Mouse (Mus musculus) CH12.LX (cell line): ENCODE results near the gene Nradd. TPM values are rescaled to one million over a fixed set of nuclear protein-coding genes. Genes with fewer than 3 reads are reported as not detected.

Experiments used
- DNase-seq: peaks from one replicate; pipeline ENCODE4 v3.0.0-alpha.2; 2013; ENCODE audit errors: extremely low read depth
- H3K27ac ChIP-seq: 2 replicates; pipeline ENCODE4 v1.5.1; 2012; ENCODE audit warnings: low read depth, mild to moderate bottlenecking, control low read depth, moderate library complexity; ENCODE audit not compliant: insufficient read depth
- H3K27me3 ChIP-seq: replicated peaks from 2 replicates; pipeline ENCODE3; 2012; ENCODE audit warnings: inconsistent platforms
- H3K36me3 ChIP-seq, 2 experiments: replicated peaks in 1 of 2; 2 replicates each; pipeline versions ENCODE3 to v1.6.1; 2012; ENCODE audit warnings: inconsistent platforms in 1 of 2, low read length in 1 of 2, mild to moderate bottlenecking in 1 of 2, mixed read lengths in 1 of 2, moderate library complexity in 1 of 2; ENCODE audit not compliant: control insufficient read depth in 1 of 2, insufficient read depth in 1 of 2
- H3K4me1 ChIP-seq, 2 experiments: 2 replicates each; pipeline ENCODE4 v1.6.1; 2012; ENCODE audit warnings: inconsistent platforms in 1 of 2, moderate library complexity in 1 of 2; ENCODE audit not compliant: insufficient read depth in 2 of 2, control insufficient read depth in 1 of 2
- H3K4me2 ChIP-seq: 2 replicates; pipeline ENCODE4 v1.6.1; 2012; ENCODE audit warnings: low read depth, mild to moderate bottlenecking, control low read depth; ENCODE audit not compliant: poor library complexity, insufficient read depth, severe bottlenecking
- H3K4me3 ChIP-seq, 3 experiments: fragments of 150-350 bp in 1 of 3; sonication (generic) in 1 of 3; replicated peaks in 1 of 3; 2 replicates each; pipeline versions ENCODE3 to v1.5.1; 2011 to 2012; ENCODE audit warnings: low read depth in 2 of 3, low read length in 2 of 3, mild to moderate bottlenecking in 2 of 3, moderate library complexity in 2 of 3, control low read depth in 1 of 3, improper control_type of control experiment in 1 of 3, inconsistent platforms in 1 of 3, mixed read lengths in 1 of 3; ENCODE audit not compliant: poor library complexity in 1 of 3
- H3K79me2 ChIP-seq: replicated peaks from 2 replicates; pipeline ENCODE4 v1.6.1; 2012; ENCODE audit warnings: mild to moderate bottlenecking, moderate library complexity; ENCODE audit not compliant: control insufficient read depth, poor library complexity, insufficient read depth, severe bottlenecking; ENCODE audit errors: extremely low read depth
- H3K9ac ChIP-seq: 2 replicates; pipeline ENCODE4 v1.6.1; 2012; ENCODE audit warnings: low read depth, mild to moderate bottlenecking, control low read depth, moderate library complexity; ENCODE audit not compliant: insufficient read depth
- H3K9me3 ChIP-seq: replicated peaks from 2 replicates; pipeline ENCODE3; 2012; ENCODE audit warnings: low read length, inconsistent platforms, mixed read lengths
- CTCF ChIP-seq, 2 experiments: IDR thresholded peaks in 1 of 2; conservative IDR thresholded peaks in 1 of 2; 2 replicates each; pipeline ENCODE4 v1.5.1; 2011 to 2012; ENCODE audit warnings: low read depth in 2 of 2, low read length in 2 of 2, improper control_type of control experiment in 1 of 2, inconsistent platforms in 1 of 2, mild to moderate bottlenecking in 1 of 2, moderate library complexity in 1 of 2
- ETS1 ChIP-seq: conservative IDR thresholded peaks from 2 replicates; pipeline ENCODE4 v1.6.1; 2012; ENCODE audit warnings: low read depth, mild to moderate bottlenecking, inconsistent platforms, low read length, improper control_type of control experiment, moderate library complexity
- MAFK ChIP-seq: IDR thresholded peaks from 2 replicates; pipeline ENCODE4 v1.6.1; 2011; ENCODE audit warnings: low read length, improper control_type of control experiment; ENCODE audit not compliant: insufficient replicate concordance
- MEF2A ChIP-seq: IDR thresholded peaks from 2 replicates; pipeline ENCODE4 v1.6.1; 2014; ENCODE audit warnings: low read depth, mild to moderate bottlenecking, inconsistent platforms, low read length, improper control_type of control experiment, borderline replicate concordance
- NELFE ChIP-seq: IDR thresholded peaks from 2 replicates; pipeline ENCODE4 v1.6.1; 2011; ENCODE audit warnings: low read depth, low read length, improper control_type of control experiment
- PAX5 ChIP-seq: IDR thresholded peaks from 2 replicates; pipeline ENCODE4 v1.6.1; 2012; ENCODE audit warnings: low read length, inconsistent platforms, mixed read lengths
- RCOR1 ChIP-seq: conservative IDR thresholded peaks from 2 replicates; pipeline ENCODE4 v1.6.1; 2012; ENCODE audit warnings: low read depth, mild to moderate bottlenecking, inconsistent platforms, low read length, improper control_type of control experiment
- TBP ChIP-seq: conservative IDR thresholded peaks from 2 replicates; pipeline ENCODE4 v1.6.1; 2011; ENCODE audit warnings: low read depth, low read length, improper control_type of control experiment
- TCF12 ChIP-seq: IDR thresholded peaks from 2 replicates; pipeline ENCODE4 v1.6.1; 2014; ENCODE audit warnings: low read depth, mild to moderate bottlenecking, inconsistent platforms, low read length, improper control_type of control experiment
- ZKSCAN1 ChIP-seq: IDR thresholded peaks from 2 replicates; pipeline ENCODE4 v1.6.1; 2012; ENCODE audit warnings: low read depth, inconsistent platforms, low read length, improper control_type of control experiment, borderline replicate concordance
- ZNF384 ChIP-seq: IDR thresholded peaks from 2 replicates; pipeline ENCODE4 v1.6.1; 2012; ENCODE audit warnings: low read depth, low read length, improper control_type of control experiment, inconsistent platforms
- dilution Hi-C: fragments of 300-500 bp; cut with MboI; formaldehyde crosslinking; loops from 2 replicates; pipeline ENCODE4 v1.14.3; 2020; ENCODE audit warnings: low sequenced_read_pairs; ENCODE audit not compliant: extremely low pct_unique_long_range_greater_than_20kb, extremely low pct_ligation_motif_present
- in situ Hi-C: fragments of 300-500 bp; cut with MboI; formaldehyde crosslinking; loops from 3 replicates; pipeline ENCODE4 v1.14.3; 2019; ENCODE audit warnings: low sequenced_read_pairs, low pct_ligation_motif_present, low pct_unique_long_range_greater_than_20kb, mixed read lengths
- polyA plus RNA-seq: library from polyadenylated mRNA; unstranded; fragments of >175 nt; gene quantifications from 2 replicates; pipeline ENCODE4 v1.2.1, GENCODE M21; 2012; ENCODE audit warnings: low read depth; ENCODE audit not compliant: insufficient read length
- total RNA-seq, 2 experiments: library from RNA; depleted of rRNA; stranded (reverse); fragments of 300-350 nt in 1 of 2; fragments of >200 nt in 1 of 2; gene quantifications; 2 replicates each; pipeline ENCODE4 v1.2.3; 2012 to 2014

Nradd gene
- total and polyA plus RNA-seq, 3 experiments: 8.9 to 18.4 (median 15.8) TPM

DNA sequence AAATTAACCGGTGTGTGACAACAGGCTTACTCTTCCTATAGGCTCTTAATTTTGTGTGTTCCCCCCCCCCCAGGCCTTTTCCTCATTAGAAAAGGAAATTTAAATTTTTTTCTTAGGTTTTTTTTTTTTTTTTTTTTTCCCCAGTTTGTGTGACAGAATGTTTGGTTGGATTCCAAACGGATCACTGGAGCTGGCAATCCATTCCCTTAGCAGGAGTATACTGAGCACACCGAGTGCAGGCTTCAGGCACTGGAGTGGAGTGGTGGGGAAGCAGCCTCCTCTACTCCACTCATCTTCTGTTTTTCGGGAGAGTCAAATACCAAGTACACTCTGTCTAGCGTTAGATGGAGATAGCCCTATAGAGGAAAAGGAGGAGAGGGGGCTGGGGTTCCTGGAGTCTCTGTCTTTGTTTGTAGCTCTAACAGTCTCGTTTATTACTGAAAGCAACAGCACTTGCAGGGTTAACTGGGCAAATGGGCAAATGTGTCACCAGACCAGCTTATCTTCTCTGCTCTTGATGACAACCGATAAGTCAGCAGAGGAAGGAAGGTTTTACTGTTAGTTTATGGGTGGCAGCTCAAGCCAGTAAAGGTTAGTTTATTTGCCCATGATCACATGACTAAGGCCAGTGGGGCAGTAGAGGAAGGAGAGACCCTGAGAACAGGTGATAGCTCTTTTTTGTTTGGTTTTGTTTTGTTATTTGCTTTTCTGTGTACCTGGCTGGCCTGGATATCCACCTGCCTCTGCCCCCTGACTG lies 36.8 kb upstream of the Nradd start:
- Histone ChIP-seq H3K4me2 (no peak overlapping the region; the same call in 1 of the 2 replicates), H3K9ac (peak overlapping the region; percentile 13), H3K9me3 (no peaks in the 10 kb centered on the region), H3K4me3 (no peak overlapping the region), H3K27me3 (no peaks in the 10 kb centered on the region), H3K79me2 (peaks cover 70% of the 10 kb centered on the region), H3K27ac (no peak overlapping the region), H3K36me3 (peaks cover 0 to 11% of the 10 kb centered on the region in 2 experiments), H3K4me1 (peaks cover 16 to 73% of the 10 kb centered on the region in 2 experiments)
- dilution Hi-C loops (no loop called here), in situ Hi-C loops (no loop called here)
- no peak for DNase-seq
- TF ChIP-seq CTCF (conservative IDR thresholded peaks at IDR 0.05 in 1 of 2, IDR thresholded peaks at IDR 0.05 in 1 of 2; ENCODE audit: low read depth in 2 of 2, low read length in 2 of 2) (no peak), MAFK (no peak), RCOR1 (no peak), ETS1 (no peak), MEF2A (no peak), ZNF384 (no peak)

DNA sequence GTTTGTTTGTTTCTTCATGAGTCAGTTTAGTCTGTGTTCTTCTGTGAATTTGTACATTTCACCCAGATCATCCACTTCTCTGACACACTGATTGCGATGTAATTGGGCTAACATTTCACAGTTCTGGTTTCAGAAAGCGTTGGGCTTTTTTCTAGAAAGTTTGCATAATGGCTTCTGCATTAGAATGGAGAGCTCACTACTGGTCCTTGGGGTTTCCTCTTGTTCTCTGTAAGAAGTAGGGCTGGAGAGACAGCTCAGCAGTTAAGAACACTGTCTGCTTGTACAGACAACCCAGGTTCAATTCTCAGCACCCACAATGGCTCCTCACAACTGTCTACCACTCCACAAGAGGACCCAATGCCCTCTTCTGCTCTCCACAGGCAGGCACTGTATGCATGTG lies 36.0 kb upstream of the Nradd start:
- H3K27ac ChIP-seq: peak overlapping the region; percentile 66
- H3K9ac ChIP-seq: peak overlapping the region; percentile 13; the same call in 1 of the 2 replicates
- peaks cover 0 to 11% of the 10 kb centered on the region in 2 experiments for H3K36me3 ChIP-seq
- H3K4me2 ChIP-seq: peak overlapping the region; percentile 19
- peaks cover 19 to 74% of the 10 kb centered on the region in 2 experiments for H3K4me1 ChIP-seq
- no peaks in the 10 kb centered on the region for H3K27me3 ChIP-seq
- in situ Hi-C loops: no loop called here
- TF ChIP-seq TBP (0 out of 2 replicates have a peak, but pooled peaks have one; percentile 62), ZNF384 (peak; percentile 60), PAX5 (no peak)
- TF ChIP-seq, all 38 proteins: peak for 2
- Histone ChIP-seq H3K79me2 (peaks cover 63% of the 10 kb centered on the region), H3K4me3 (no peak overlapping the region), H3K9me3 (no peaks in the 10 kb centered on the region)
- dilution Hi-C loops: no loop called here
- no peak for DNase-seq

DNA sequence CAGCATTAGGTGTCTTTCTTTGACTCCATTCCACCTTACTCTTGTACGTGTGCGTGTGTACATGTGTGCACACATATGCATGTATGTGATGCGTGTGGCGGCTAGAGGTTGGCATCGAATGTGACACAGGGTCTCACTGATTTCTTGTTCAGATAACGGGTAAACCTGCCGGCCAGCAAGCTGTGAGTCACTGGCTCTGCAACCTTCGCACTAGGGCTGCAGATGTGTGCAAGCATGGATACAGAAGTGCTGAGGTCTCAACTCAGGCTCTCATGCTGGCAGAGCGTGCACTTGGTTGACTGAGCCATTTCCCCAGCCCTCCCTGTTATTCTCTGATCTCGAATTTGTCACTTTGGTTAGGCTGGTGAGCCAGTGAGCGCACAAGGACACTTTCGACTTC lies 35.3 kb upstream of the Nradd start:
- Histone ChIP-seq H3K4me1 (peaks cover 23 to 74% of the 10 kb centered on the region in 2 experiments), H3K4me3 (no peak overlapping the region), H3K9ac (no peak overlapping the region), H3K27ac (peak overlapping the region; percentile 11; the same call in 1 of the 2 replicates), H3K4me2 (no peak overlapping the region), H3K36me3 (peaks cover 0 to 11% of the 10 kb centered on the region in 2 experiments), H3K9me3 (no peaks in the 10 kb centered on the region), H3K27me3 (no peaks in the 10 kb centered on the region), H3K79me2 (peaks cover 57% of the 10 kb centered on the region)
- in situ Hi-C loops (no loop called here), dilution Hi-C loops (no loop called here)
- TF ChIP-seq TCF12 (no peak), CTCF (conservative IDR thresholded peaks at IDR 0.05 in 1 of 2, IDR thresholded peaks at IDR 0.05 in 1 of 2; ENCODE audit: low read depth in 2 of 2, low read length in 2 of 2) (no peak), NELFE (no peak), ZKSCAN1 (no peak), ZNF384 (no peak)
- DNase-seq: no peak
